Mouse (Mus musculus) NIH3T3 (cell line): ENCODE measurements around the gene Srgap1.

Source experiments
- DNase-seq: peaks from one replicate; pipeline ENCODE4 v3.0.0-alpha.2; 2012; ENCODE audit warnings: low read depth

Gene Srgap1

GRCm38 (mm10) chr10:122017063-122017462, 30.1 kb downstream of the Srgap1 start:
- DNase-seq: no peak

DNA sequence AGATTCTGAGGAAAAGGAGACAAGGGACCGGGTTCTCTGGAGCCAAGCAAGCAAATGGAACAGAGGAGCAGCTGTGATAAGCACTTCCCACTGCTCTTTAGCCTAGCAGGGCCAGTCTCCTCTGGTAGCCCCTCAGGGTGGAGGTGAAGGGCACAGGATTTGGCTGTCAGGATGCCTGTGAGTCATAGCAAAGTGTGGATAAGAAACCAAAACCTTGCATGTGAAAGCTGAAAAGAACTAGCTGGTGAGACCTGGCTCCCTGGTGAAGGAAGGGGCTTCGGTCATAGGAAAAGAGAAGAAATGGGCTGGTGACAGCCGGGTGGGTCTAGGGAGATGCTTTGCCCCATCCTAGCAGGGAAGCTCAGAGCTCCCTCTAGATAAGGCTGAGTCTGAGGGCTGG, 30.5 kb downstream of the Srgap1 start:
- peak; percentile 14 for DNase-seq

DNA sequence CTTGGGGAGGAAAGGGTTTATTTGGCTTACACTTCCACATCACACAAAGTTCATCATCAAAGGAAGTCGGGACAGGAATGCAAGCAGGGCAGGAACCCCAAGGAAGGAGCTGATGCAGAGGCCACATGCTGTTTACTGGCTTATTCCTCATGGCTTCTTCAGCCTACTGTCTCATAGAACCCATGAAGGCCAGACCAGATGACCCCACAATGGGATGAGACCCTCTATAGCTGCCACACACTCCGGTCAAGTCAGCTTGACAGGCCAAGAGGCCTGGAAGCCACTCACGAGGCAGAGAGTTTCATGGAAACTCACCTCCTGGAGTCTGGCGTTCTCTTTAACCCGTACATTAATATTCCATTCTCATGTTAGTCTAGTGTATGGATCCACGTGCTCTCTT, 34.8 kb downstream of the Srgap1 start:
- DNase-seq: no peak

- no peak for DNase-seq
These were observed 38.3 kb downstream of the Srgap1 start for GRCm38 (mm10) chr10:122008731-122009391.

DNA sequence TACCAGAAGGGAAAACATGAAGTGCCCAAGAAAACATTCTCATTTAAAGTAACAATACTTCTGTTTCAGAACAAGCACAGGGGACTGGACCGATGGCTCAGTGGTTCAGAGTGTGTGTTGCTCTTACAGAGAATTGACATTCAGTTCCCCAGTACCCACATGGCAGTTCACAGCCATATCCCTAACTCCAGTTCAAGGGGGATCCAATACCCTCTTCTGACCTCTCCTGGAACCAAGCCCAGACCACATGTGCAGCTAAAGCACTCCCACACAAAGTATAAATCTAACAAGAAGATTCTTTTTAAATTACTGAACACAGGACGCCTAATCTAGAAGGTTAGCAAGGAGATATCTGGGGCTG, 38.8 kb downstream of the Srgap1 start:
- DNase-seq: no peak

DNA sequence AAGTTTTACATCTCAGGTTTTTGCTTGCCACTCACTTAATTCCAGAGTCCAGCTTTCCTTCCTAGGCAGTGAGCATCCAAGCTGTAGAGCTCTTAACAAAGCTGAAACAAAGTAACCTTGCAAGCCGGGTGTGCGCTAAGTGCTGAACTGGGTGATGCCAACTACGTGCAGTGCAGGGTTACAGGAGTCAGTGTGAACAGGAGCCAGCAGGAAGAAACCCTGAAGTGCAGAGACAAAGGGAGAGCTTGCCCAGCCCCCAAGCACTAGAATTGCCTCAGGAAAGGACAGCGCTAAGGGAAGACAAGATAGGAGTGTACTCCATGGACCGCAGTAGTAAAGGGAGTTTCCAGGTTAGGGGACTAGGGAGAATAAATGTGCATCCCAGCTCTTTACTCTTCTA, 40.5 kb downstream of the Srgap1 start:
- no peak for DNase-seq

GRCm38 (mm10) chr10:122006151-122006550, 41.0 kb downstream of the Srgap1 start:
- no peak for DNase-seq

DNA sequence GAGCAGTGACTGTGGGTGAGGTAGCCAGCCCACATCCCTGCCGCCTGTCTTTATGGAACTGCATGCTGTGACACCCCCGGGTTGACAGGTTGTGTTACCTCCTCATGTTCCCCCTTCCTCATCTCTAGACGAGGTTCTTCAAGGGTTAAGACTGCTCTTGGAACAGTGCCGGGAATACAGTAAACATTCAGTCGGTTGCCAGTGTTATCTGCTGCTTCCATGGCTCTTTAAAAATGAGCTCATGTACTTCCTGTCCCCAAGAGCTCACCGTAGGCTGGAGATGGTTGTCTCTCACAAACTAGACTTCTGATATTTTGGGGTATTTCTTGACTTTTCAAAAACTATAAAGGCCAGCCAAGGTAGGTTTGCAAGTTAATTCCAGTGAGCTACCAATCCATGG, 41.6 kb downstream of the Srgap1 start:
- DNase-seq: no peak

GRCm38 (mm10) chr10:122002930-122003329, 44.2 kb downstream of the Srgap1 start:
- DNase-seq: no peak

DNA sequence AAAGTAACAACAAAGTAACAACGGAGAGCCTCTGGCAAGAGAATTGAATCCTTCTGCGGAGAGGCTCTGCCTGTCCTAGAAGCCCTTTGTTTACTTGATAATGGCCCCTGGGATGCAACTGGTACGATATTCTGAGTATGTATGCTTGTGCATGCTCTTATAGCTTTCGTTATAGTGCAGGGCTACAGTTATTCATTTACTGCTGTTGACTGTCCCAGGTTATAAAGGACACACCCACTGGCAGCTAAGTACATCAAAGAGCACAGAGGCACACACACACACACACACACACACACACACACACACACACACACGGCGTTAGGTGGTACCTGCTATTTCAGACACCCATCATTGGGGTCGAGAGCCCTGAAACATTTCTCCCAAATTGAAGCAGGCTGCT, 48.3 kb downstream of the Srgap1 start:
- no peak for DNase-seq

GRCm38 (mm10) chr10:121996500-121996899, 50.6 kb downstream of the Srgap1 start:
- no peak for DNase-seq

DNA sequence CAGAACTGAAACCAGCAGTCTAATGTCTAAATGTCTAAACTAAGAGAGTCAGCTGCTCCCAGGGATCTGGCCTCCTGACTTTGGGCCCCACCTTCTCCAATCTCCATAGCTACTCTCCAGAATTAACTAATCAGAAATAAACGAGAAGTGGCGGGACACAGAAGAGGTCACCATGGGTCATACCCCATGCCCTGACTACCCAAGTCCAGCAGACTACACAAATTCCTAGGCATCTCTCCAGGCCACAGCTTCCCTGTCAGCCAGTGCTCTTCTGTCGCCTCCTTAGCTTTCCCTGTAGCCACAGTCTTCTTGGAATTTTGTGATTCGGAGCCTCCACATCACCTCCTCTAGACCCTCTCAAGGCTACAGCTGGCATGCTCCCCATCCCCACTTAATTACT, 51.7 kb downstream of the Srgap1 start:
- peak; percentile 17 for DNase-seq

- no peak for DNase-seq
These were observed 52.5 kb downstream of the Srgap1 start for GRCm38 (mm10) chr10:121994660-121995059.

GRCm38 (mm10) chr10:121992609-121993008, 54.5 kb downstream of the Srgap1 start:
- DNase-seq: no peak

DNA sequence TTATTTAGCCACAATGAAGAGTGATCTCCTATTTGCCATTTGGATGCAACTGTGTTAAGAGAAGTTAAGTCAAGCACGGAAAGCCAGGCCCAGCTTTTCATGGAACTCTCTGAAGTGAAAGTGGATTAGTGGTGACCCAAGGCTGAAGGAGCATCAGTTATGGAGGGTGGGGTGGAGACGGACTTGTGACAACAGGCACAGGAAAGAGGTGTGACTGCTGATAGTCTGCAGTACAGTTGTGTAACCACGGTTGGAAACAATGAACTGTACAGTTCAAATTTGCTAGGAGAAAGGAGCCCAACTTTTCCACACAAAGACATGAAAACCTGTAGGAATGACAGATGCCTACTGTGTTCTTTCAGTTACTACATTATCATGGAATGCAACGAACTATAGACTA, 60.1 kb downstream of the Srgap1 start:
- no peak for DNase-seq

DNA sequence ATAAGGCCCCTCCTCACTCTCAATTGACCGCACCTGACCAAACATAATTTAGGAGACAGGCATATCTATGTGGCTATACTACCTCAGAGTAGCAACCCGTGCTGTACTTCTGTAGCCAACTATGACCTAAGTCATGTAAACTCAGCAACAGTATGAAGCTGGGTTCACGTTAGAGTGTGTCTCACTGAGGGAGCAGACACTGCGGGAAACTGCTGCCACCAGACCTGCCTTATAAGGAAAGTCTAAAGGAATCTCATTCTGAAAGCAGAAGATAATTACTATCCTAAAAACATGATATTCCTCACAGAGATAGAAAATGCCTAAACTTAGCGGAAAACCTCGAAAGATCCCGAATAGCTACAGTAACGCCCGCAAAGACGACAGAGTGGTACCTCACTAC, 62.2 kb downstream of the Srgap1 start:
- DNase-seq: no peak

DNA sequence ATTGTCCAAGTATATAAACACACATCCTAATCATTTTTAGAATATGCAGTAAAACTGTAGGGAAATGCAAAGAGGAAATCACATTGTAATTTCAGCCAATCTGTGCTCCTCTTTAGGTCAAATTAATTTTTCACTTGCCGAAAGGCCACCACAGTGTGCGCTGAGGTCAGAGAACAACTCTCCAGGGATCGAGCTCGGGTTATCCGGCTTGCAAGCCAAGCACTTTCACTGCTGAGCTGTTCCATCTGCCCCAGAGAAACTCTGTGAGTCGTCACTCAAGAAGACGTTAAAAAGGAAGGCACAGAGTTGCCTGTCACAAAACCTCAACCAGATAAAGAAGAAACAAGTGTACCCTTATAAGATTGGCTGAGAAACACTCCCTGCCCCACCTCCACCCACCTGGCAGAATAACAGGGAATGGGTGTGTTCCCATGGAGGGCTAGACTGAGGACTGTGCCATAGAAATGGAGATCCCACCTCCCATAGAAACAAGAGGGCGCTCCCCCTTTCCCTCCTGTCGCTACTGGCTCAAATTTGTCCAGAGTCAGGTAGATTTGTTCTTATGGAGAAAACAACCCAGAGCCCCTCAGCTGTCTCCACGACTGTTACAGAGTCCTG, 63.0 kb downstream of the Srgap1 start:
- no peak for DNase-seq

DNA sequence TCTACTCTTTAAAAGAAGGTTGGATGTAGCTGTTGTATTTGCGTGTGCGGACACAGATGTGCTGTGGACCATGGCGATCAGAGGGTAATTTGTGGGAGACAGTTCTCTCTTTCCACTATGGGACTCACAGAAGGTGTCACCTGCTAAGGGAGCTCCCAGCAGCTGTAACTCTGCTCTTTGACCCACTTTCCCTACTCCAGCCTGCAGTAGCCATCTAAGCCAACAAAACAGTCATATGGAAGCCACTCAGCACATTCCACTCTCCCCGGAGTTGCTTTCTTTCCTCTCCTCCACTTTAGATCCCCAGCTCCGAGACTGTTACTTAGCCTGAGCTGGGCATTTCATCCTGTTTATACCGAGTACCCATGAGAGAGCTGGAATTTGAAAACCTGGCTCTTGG, 71.8 kb downstream of the Srgap1 start:
- DNase-seq: no peak

- DNase-seq: peak; percentile 51
These were observed 72.5 kb downstream of the Srgap1 start for GRCm38 (mm10) chr10:121974591-121974990.

GRCm38 (mm10) chr10:121973281-121973680, 73.8 kb downstream of the Srgap1 start:
- DNase-seq: no peak

DNA sequence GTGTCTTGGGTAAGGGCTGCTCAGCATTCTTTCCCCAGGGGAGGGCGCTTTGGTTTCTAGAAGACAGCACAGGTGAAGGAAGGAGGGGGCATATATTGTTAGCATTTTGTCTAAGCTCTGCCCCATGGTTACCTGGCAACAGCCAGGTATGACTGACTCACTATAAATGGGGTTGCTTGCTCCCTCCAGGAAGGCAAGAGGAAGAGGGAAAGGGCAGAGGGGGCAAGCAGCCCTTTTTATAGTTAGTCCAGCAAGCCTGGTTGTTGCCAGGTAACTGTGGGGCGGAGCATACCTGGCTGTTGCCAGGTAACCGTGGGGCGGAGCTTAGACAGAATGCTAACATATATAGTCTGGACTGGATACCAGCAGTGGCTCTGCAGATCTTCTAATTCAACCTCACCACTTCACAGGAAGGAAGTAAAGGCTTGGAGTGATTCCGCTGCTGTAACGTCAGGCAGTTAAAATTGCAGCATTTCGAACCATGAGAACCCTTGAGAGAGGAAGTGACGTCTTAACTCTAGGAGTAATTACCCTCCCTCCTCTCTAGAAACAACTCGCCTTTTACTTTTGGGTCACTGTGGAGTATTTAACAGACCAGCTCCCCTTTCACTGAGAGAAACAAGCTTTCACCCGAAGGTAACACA, 74.7 kb downstream of the Srgap1 start:
- no peak for DNase-seq

GRCm38 (mm10) chr10:121971658-121972057, 75.5 kb downstream of the Srgap1 start:
- no peak for DNase-seq

- DNase-seq: no peak
These were observed 76.2 kb downstream of the Srgap1 start for GRCm38 (mm10) chr10:121970912-121971311.

GRCm38 (mm10) chr10:121964114-121964513, 83.0 kb downstream of the Srgap1 start:
- DNase-seq: no peak
